Mouse (Mus musculus) liver, embryonic 15.5 days (tissue): ENCODE measurements at regions not wholly inside any gene's neighbourhood (a gene's known extent, or its start where the extent isn't known, plus 50 kb on each side); places are given as distances from the start of the nearest gene placed in this dataset.

ENCODE experiments used
- ATAC-seq: fragments of 200-750 bp; cut with Nextera tagmentation; 2 replicates; pipeline ENCODE4 v1.8.0; 2017; ENCODE audit warnings: moderate number of reproducible peaks, mild to moderate bottlenecking, moderate library complexity; ENCODE audit not compliant: insufficient read depth
- H3K27ac ChIP-seq: fragments of 300-500 bp; sonication (generic); replicated peaks from 2 replicates; pipeline ENCODE4 v1.5.1; 2015; ENCODE audit warnings: mild to moderate bottlenecking, inconsistent platforms
- H3K27me3 ChIP-seq: fragments of 300-500 bp; sonication (generic); 2 replicates; pipeline ENCODE4 v1.6.1; 2015; ENCODE audit warnings: mild to moderate bottlenecking, inconsistent platforms
- H3K36me3 ChIP-seq: fragments of 300-500 bp; sonication (generic); replicated peaks from 2 replicates; pipeline ENCODE4 v1.6.1; 2015; ENCODE audit warnings: moderate library complexity, mild to moderate bottlenecking, inconsistent platforms
- H3K4me1 ChIP-seq: fragments of 300-500 bp; sonication (generic); replicated peaks from 2 replicates; pipeline ENCODE4 v1.6.1; 2015; ENCODE audit warnings: inconsistent platforms
- H3K4me2 ChIP-seq: fragments of 300-500 bp; sonication (generic); 2 replicates; pipeline ENCODE4 v1.6.1; 2015; ENCODE audit warnings: moderate library complexity, mild to moderate bottlenecking, inconsistent platforms
- H3K4me3 ChIP-seq: fragments of 300-500 bp; sonication (generic); replicated peaks from 2 replicates; pipeline ENCODE4 v1.5.1; 2015; ENCODE audit warnings: mild to moderate bottlenecking, inconsistent platforms
- H3K9ac ChIP-seq: fragments of 300-500 bp; sonication (generic); 2 replicates; pipeline ENCODE4 v1.6.1; 2015; ENCODE audit warnings: moderate library complexity, mild to moderate bottlenecking, inconsistent platforms
- H3K9me3 ChIP-seq: fragments of 300-500 bp; sonication (generic); replicated peaks from 2 replicates; pipeline ENCODE4 v1.6.1; 2016; ENCODE audit warnings: inconsistent platforms
- WGBS: fragments of 180-500 bp; shearing (Covaris S2); methylation state at CpG from one replicate; pipeline ENCODE4 v1.1.7; 2015; ENCODE audit warnings: mixed read lengths; ENCODE audit not compliant: insufficient replicate concordance; 5-methylcytosine and 5-hydroxymethylcytosine counted together

GRCm38 (mm10) chr12:16161947-16162346 is 345.2 kb upstream of the Trib2 start:
- Histone ChIP-seq H3K27ac (no peak overlapping the region), H3K27me3 (no peaks in the 10 kb centered on the region), H3K4me1 (no peaks in the 10 kb centered on the region), H3K4me2 (no peak overlapping the region), H3K4me3 (no peak overlapping the region), H3K36me3 (no peaks in the 10 kb centered on the region), H3K9ac (no peak overlapping the region), H3K9me3 (no peaks in the 10 kb centered on the region)
- ATAC-seq, result no peak
- WGBS, result 61% methylated on average over 4 of the region's 4 CpGs

- Histone ChIP-seq H3K4me2 (no peak overlapping the region), H3K4me3 (no peak overlapping the region), H3K9ac (no peak overlapping the region), H3K36me3 (no peaks in the 10 kb centered on the region), H3K9me3 (no peaks in the 10 kb centered on the region), H3K4me1 (no peaks in the 10 kb centered on the region), H3K27ac (no peak overlapping the region), H3K27me3 (no peaks in the 10 kb centered on the region)
- WGBS, result 74% methylated on average over 7 of the region's 7 CpGs
- ATAC-seq, result no peak
Measured at GRCm38 (mm10) chr12:16157896-16158295, 341.2 kb upstream of the Trib2 start.

DNA sequence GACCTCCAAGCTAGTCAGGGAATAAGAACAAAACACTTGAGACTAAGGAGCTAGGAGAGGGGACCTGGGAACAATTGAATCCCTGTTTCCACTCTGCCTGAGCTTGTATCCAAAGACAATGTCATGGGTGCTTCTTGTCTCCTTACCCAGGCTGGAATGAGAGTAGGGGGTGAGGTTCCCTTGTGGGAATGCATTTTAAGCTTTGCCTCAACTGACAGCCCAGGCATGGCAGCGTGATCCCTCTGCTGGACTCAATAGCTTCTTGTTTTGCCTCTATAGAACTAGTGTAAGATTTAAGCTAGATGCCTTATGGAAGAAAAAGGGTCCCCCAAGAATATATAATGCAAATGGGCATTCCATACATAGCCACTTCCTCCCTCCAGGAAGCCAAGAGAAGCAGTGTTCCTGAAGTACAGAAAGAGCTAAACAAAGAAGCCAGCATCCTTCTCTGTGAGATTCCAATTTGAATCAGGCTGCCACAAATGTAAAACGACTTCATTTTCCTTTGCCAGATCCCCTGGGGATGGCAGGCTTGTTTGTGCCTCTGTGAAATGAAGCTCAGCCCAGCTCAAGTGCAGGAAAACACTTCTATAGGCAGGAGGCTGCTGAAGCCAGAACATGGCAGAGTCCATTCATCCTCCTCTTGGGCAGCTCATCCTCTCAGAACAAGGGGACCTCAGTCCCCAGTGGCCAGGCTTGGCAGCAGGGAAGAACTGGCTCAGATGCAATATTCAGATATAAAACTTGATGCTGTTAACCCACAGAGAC is 339.3 kb upstream of the Trib2 start:
- Histone ChIP-seq H3K9ac (no peak overlapping the region), H3K4me2 (no peak overlapping the region), H3K4me1 (no peaks in the 10 kb centered on the region), H3K4me3 (no peak overlapping the region), H3K27me3 (no peaks in the 10 kb centered on the region), H3K27ac (no peak overlapping the region), H3K36me3 (no peaks in the 10 kb centered on the region), H3K9me3 (no peaks in the 10 kb centered on the region)
- ATAC-seq, result no peak
- WGBS, result 27% methylated on average over 2 of the region's 2 CpGs

DNA sequence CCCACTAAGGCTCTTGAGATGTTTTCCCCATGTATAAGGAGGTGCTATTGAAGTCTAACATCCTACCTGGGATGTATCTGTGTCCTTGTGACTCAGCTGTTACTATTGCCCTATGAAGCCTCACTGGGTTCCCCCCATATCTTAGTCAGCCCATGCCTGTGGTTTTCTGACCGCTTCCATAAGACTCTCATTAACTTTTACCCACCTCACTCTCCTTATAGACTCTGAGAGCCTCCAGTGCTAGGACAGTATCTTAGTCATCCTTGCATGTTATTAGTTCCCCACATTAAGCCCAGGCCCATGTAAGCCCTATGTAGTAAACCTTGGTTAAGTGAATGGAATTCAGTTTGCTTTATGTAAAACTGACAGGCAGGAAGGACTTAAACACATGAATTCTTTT is 337.5 kb upstream of the Trib2 start:
- no peak overlapping the region for H3K4me3 ChIP-seq
- no peaks in the 10 kb centered on the region for H3K4me1 ChIP-seq
- no peaks in the 10 kb centered on the region for H3K27me3 ChIP-seq
- H3K36me3 ChIP-seq, result no peaks in the 10 kb centered on the region
- H3K9me3 ChIP-seq, result no peaks in the 10 kb centered on the region
- H3K9ac ChIP-seq, result no peak overlapping the region
- ATAC-seq, result no peak
- WGBS, result 42% methylated on average over 1 of the region's 1 CpGs
- H3K27ac ChIP-seq, result no peak overlapping the region
- no peak overlapping the region for H3K4me2 ChIP-seq

DNA sequence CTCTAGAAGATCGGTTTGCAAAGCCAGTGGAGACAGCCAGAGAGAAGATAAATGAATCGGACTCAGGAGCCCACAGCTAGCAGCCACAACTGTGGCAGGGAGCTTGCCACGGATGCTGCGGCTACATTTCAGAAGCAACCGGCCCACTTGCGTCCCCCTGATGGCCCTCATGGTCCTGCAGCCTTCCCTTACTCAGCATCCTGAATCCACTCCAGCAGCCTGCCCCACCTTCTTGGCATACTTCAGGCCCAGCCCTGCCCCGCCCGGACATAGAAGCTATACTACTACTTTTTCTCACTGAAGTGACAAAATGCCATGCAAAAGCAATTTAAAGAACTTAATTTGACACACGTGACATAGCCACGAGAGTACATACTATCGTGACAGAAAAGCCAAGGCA is 335.4 kb upstream of the Trib2 start:
- Histone ChIP-seq H3K4me2 (no peak overlapping the region), H3K9me3 (no peaks in the 10 kb centered on the region), H3K36me3 (no peaks in the 10 kb centered on the region), H3K9ac (no peak overlapping the region), H3K27me3 (no peaks in the 10 kb centered on the region), H3K4me3 (no peak overlapping the region), H3K4me1 (no peaks in the 10 kb centered on the region), H3K27ac (no peak overlapping the region)
- WGBS, result 69% methylated on average over 11 of the region's 11 CpGs
- ATAC-seq, result no peak

GRCm38 (mm10) chr12:16151170-16151702 is 334.5 kb upstream of the Trib2 start:
- H3K4me1 ChIP-seq, result no peaks in the 10 kb centered on the region
- no peak overlapping the region for H3K27ac ChIP-seq
- H3K9ac ChIP-seq, result no peak overlapping the region
- no peaks in the 10 kb centered on the region for H3K9me3 ChIP-seq
- no peaks in the 10 kb centered on the region for H3K36me3 ChIP-seq
- ATAC-seq, result no peak
- no peaks in the 10 kb centered on the region for H3K27me3 ChIP-seq
- H3K4me3 ChIP-seq, result no peak overlapping the region
- no peak overlapping the region for H3K4me2 ChIP-seq
- 48% methylated on average over 5 of the region's 5 CpGs for WGBS

GRCm38 (mm10) chr12:16146919-16147318 is 330.2 kb upstream of the Trib2 start:
- H3K9me3 ChIP-seq, result no peaks in the 10 kb centered on the region
- no peaks in the 10 kb centered on the region for H3K36me3 ChIP-seq
- no peak overlapping the region for H3K9ac ChIP-seq
- H3K4me3 ChIP-seq, result no peak overlapping the region
- no peak overlapping the region for H3K4me2 ChIP-seq
- H3K4me1 ChIP-seq, result no peaks in the 10 kb centered on the region
- 43% methylated on average over 2 of the region's 2 CpGs for WGBS
- H3K27me3 ChIP-seq, result no peaks in the 10 kb centered on the region
- ATAC-seq, result no peak
- no peak overlapping the region for H3K27ac ChIP-seq

DNA sequence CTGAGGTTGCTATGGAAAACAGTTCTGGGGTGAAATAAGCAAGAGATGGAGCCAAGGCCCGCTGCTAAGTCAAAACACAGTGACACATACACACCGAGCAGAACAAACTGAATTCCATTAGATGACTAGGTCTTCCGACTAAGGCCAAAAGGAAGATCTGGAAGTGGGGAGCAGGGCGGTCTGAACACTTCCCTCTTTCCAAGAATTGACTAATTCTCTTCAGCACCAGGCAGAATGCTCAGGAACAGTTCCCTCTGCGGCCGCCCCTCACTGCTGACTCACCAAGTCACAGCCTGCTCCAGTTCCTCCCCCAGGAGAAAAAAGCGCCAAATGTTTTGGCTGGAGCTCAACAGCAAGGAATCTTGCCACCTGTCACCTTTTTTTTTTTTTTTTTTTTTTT is 328.9 kb upstream of the Trib2 start:
- H3K4me3 ChIP-seq, result no peak overlapping the region
- H3K9me3 ChIP-seq, result no peaks in the 10 kb centered on the region
- H3K4me2 ChIP-seq, result no peak overlapping the region
- H3K9ac ChIP-seq, result no peak overlapping the region
- no peaks in the 10 kb centered on the region for H3K4me1 ChIP-seq
- 57% methylated on average over 7 of the region's 7 CpGs for WGBS
- no peak overlapping the region for H3K27ac ChIP-seq
- no peaks in the 10 kb centered on the region for H3K36me3 ChIP-seq
- no peaks in the 10 kb centered on the region for H3K27me3 ChIP-seq
- ATAC-seq, result no peak

- Histone ChIP-seq H3K4me3 (no peak overlapping the region), H3K27ac (no peak overlapping the region), H3K36me3 (no peaks in the 10 kb centered on the region), H3K4me1 (peaks cover 3% of the 10 kb centered on the region; the same call in 1 of the 2 replicates), H3K9ac (no peak overlapping the region), H3K27me3 (no peaks in the 10 kb centered on the region), H3K4me2 (no peak overlapping the region), H3K9me3 (no peaks in the 10 kb centered on the region)
- ATAC-seq, result no peak
- WGBS, result 62% methylated on average over 4 of the region's 4 CpGs
Measured at GRCm38 (mm10) chr12:16141193-16141592, 324.5 kb upstream of the Trib2 start.

DNA sequence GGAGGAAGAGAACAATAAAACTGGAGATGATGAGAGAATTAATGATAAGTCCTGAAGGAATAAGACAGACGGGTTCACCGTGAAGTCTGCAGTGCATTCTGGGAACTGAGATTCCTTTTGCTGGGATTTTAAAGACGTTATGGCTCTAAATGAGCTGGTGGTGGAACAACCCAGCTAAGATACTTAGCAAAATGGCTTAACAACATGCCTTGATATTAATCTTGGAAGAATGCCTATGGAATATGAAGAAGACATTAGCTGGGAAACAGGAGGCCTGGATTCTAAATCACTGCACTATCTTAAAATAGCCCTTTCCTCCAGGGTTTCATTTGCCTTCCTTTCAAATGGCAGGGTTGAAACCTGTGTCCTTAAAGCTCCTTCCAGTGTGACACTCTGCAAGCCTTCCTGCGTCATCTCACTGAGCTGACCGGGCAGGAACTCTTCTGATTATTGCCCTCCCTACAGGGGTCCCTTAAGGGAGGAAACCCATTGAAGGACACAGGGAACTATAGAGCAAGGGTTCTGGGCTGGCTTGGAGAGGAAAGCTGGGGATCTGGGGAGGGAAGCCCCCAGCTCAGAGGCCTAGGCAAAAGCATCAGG is 323.9 kb upstream of the Trib2 start:
- WGBS, result 63% methylated on average over 5 of the region's 5 CpGs
- H3K4me2 ChIP-seq, result no peak overlapping the region
- H3K27me3 ChIP-seq, result no peaks in the 10 kb centered on the region
- H3K27ac ChIP-seq, result no peak overlapping the region
- H3K9me3 ChIP-seq, result no peaks in the 10 kb centered on the region
- no peak overlapping the region for H3K9ac ChIP-seq
- peaks cover 5% of the 10 kb centered on the region; the same call in 1 of the 2 replicates for H3K4me1 ChIP-seq
- H3K4me3 ChIP-seq, result no peak overlapping the region
- no peak for ATAC-seq
- no peaks in the 10 kb centered on the region for H3K36me3 ChIP-seq

DNA sequence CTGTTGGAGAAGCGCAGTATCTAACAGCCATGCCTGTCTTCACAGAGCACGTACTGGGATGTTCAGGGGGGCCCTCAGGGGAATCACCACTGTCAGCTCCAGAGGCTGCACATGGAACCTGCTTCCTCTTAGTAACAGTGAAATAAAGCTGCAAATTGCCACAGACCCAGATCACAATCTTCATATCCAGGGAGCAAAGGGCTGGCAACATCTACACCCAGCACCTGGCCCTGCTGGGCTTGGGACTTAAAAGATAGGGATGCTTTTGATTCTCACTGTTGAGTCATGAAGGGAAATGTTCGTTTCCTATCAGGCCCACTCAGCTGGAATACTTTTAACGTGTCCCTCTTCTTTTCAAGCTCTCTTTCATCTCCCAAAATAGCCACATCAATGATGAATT is 322.4 kb upstream of the Trib2 start:
- Histone ChIP-seq H3K9ac (no peak overlapping the region), H3K36me3 (no peaks in the 10 kb centered on the region), H3K9me3 (no peaks in the 10 kb centered on the region), H3K27me3 (no peaks in the 10 kb centered on the region), H3K4me2 (no peak overlapping the region), H3K27ac (no peak overlapping the region), H3K4me3 (no peak overlapping the region), H3K4me1 (peaks cover 5% of the 10 kb centered on the region; the same call in 1 of the 2 replicates)
- 29% methylated on average over 4 of the region's 4 CpGs for WGBS
- ATAC-seq, result no peak
